Mouse (Mus musculus) lung, postnatal 4 days (tissue): ENCODE measurements at regions not wholly inside any gene's neighbourhood (a gene's known extent, or its start where the extent isn't known, plus 50 kb on each side); places are given as distances from the start of the nearest gene placed in this dataset.
A peak's percentile ranks its signal among the peaks of the same experiment; 100 is the strongest.

Source experiments
- DNase-seq, 2 experiments: peaks; one replicate each; pipeline ENCODE4 v3.0.0; 2021

- no peak for DNase-seq
Measured at GRCm38 (mm10) chr2:3941496-3941895, 76.0 kb upstream of the Frmd4a start.

- DNase-seq = no peak
Measured at GRCm38 (mm10) chr2:3947432-3947831, 70.1 kb upstream of the Frmd4a start.

GRCm38 (mm10) chr2:3948331-3948730, 69.2 kb upstream of the Frmd4a start:
- no peak for DNase-seq

- DNase-seq = no peak
Measured at GRCm38 (mm10) chr2:3957491-3957890, 60.0 kb upstream of the Frmd4a start.

GRCm38 (mm10) chr2:3958065-3958641, 59.4 kb upstream of the Frmd4a start:
- DNase-seq = peak in 1 of 2 experiments; percentile 31

- no peak for DNase-seq
Measured at GRCm38 (mm10) chr2:3958711-3959110, 58.8 kb upstream of the Frmd4a start.

GRCm38 (mm10) chr2:3959181-3959580, 58.3 kb upstream of the Frmd4a start:
- DNase-seq = no peak

- DNase-seq = no peak
Measured at GRCm38 (mm10) chr2:3960213-3960612, 57.3 kb upstream of the Frmd4a start.

- no peak for DNase-seq
Measured at GRCm38 (mm10) chr2:3964351-3964750, 53.2 kb upstream of the Frmd4a start.
